Mouse (Mus musculus) layer of hippocampus, adult 6 months (tissue): ENCODE measurements around the gene Sec14l5. TPM values are rescaled to one million over a fixed set of nuclear protein-coding genes. Genes with fewer than 3 reads are reported as not detected.

Source experiments
- long read RNA-seq, 2 experiments: library from polyadenylated mRNA; unstranded; transcript quantifications; one replicate each; pipeline ENCODE4 v2.0.0; 2019 to 2020
- microRNA-seq: library from miRNA; unstranded; fragments of <30 nt; microRNA quantifications from one replicate; pipeline ENCODE4 v1.2.0, GENCODE M21; 2020
- polyA plus RNA-seq: library from polyadenylated mRNA; unstranded; fragments of <200 nt; fragmentation: Nextera tagmentation; gene quantifications from 2 replicates; pipeline ENCODE4 v1.2.3, GENCODE M21; 2021

The Sec14l5 gene
- 0.88 and 1.0 TPM in 2 replicates for polyA plus RNA-seq
- long read RNA-seq, experiment 1, partial matches to known transcripts, result 1 of 2 reads
- long read RNA-seq, experiment 1, other reads (novel, unspliced or antisense), result 1 of 2 reads
- long read RNA-seq, experiment 2, full-length matches to known transcripts, result 3 of 27 reads
- long read RNA-seq, experiment 2, partial matches to known transcripts, result 8 of 27 reads
- long read RNA-seq, experiment 2, other reads (novel, unspliced or antisense), result 16 of 27 reads

DNA sequence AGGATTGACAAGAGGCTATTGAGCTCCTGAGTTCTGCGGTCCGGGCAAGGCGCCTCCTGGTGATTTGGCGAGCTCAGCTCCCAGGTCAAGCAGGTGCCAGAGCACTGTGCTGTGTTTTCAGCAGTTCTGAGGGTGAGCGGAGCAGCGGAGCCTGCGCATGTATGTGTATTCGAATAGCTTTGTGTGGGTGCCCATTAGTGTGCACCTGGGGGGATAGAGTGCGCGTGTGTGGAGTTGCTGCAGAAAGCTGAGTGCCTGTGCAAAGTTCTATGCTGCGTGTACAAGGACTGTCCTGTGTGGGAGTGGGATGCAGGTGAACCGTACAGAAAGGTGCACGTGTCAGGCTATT lies at the start of gene Sec14l5:
Gene Sec14l5 (plus strand): TSS at position 73 of the 349 bp plus-strand sequence.

GRCm38 (mm10) chr16:5132401-5132801 lies 14.5 kb upstream of the Sec14l5 start, which contains the start of gene Ppl:
Gene Ppl, minus strand, starts transcription at chr16:5132421.

DNA sequence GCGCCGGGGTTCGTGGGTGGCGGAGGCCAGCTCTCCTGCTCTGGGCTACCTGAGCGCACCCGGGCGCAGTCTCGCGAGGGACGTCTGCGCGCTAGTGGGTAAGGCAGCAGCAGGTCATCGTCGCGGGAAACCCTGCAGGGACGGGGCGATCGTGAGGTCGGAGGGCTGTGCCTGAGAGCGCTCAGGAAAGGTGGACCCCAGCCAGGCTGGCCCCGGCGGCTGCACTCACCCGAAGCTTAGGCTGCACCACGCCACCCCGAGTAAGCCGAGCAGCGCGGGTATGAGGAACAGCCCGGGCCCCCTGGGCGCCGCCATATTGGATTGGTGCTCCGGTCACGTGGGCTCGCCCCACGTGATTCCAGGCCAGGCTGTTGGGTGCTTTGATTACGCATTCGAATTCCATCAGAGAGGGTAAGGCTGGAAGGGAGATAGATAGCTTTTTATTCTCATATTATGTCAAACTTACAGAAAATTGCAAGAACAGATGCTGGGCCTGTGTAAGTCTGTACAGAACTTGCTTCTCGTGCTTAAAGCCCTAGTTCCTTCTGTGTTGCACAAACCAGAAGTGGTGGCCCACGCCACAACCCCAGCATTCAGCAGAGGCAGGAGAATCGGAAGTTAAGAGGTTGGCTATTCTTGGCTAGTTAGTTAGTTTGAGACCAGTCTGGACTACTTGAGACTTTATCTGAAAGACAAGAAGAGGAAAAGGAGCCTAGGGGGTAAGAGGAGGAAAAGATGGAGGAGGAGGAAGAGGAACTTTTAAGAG lies 56.9 kb downstream of the Sec14l5 start, which contains the start of gene Nagpa:
Gene Nagpa (minus strand): TSS at position 345 of the 766 bp plus-strand sequence.

DNA sequence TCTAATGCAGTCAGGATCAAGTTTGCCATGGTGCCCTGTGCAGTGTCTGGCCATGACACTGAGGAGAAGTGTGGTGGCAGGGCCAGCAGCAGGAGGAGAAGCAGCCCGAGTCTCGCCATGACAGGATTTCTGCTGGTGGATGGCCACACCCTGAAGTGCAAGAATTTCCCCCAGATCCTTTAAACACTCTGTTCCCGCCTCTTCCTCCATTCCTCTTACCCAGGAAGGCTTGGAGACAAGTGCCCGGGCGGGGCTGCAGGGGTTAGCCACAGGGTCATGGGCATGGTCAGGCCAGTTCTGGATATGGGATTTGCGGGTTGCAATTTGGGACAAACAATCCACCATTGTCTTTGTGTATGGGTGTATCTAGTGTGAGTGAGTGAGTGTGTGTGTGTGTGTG lies 75.2 kb downstream of the Sec14l5 start, which contains the start of gene AU021092:
Gene AU021092 (minus strand): TSS at position 160 of the 400 bp plus-strand sequence.

DNA sequence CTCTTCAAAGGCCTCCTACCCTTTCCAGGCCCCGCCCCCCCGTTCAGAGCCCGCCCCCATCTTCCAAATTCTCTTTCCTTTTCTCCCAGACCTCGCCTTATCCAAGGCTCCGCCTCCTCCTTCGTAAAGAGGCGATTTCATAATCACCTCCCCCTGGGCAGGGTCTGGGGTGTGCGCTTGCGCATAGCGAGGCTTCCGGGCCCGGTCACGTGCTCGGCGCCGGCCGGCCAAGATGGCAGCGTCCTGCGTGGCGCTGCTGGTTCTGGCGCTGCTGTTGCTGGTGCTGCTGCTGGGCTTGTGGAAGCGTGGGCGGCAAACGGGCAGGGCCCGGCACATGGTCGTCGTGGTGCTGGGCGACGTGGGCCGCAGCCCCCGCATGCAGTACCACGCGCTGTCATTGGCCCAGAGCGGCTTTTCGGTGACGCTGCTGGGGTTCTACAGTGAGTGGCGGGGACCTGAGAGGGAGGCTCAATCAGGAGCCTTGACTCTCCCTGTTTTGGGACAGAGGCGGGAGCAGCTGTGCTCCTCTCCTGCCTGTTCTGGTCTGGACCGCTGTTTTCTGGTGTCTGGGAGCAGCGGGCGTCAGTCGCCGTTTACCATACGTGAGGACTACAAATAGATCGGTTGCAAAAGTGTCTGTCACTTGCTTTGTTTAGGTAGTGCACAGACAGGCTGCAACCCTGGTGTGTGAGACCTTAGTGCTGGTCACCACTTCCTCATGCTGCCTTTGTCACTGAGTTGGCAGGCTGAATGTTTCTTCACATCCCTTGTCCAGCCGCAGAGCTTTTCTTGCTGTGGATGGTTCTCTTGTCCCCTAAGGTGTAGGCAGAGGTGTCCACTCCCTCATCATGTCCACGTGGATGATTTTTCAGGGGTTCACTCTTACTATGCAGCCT lies 86.8 kb downstream of the Sec14l5 start, which contains the start of gene Alg1:
Gene Alg1 (plus strand): TSS at position 204 of the 896 bp plus-strand sequence.

Small RNAs within 50 kb of the gene (microRNA-seq; reads per million reads assigned to microRNA genes)
- gene Gm23689 (not detected), gene Gm26095 (not detected), gene Mir6364 (not detected)

Other genes with a start within 250 kb of the Sec14l5 start
- gene Nudt16l1, start 208.3 kb upstream of the Sec14l5 start, polyA plus RNA-seq, result 101 TPM in 2 replicates
- gene Anks3, start 182.9 kb upstream of the Sec14l5 start, polyA plus RNA-seq, result 13.5 and 15.8 TPM in 2 replicates
- not detected in 2 replicates for gene Sept12, start 149.3 kb upstream of the Sec14l5 start, polyA plus RNA-seq
- 1.5 and 14.4 TPM in 2 replicates for gene Smim22, start 139.8 kb upstream of the Sec14l5 start, polyA plus RNA-seq
- 289 and 309 TPM in 2 replicates for gene Rogdi, start 133.6 kb upstream of the Sec14l5 start, polyA plus RNA-seq
- gene Glyr1, start 97.2 kb upstream of the Sec14l5 start, polyA plus RNA-seq, result 55.7 and 68.7 TPM in 2 replicates
- gene Ubn1, start 97.1 kb upstream of the Sec14l5 start, polyA plus RNA-seq, result 4.0 and 4.1 TPM in 2 replicates
- 0.18 and 0.19 TPM in 2 replicates for gene Ppl, start 14.7 kb upstream of the Sec14l5 start, polyA plus RNA-seq
- gene Nagpa, start 56.9 kb downstream of the Sec14l5 start, polyA plus RNA-seq, result 13.4 and 15.5 TPM in 2 replicates
- 2.1 and 2.4 TPM in 2 replicates for gene AU021092, start 75.2 kb downstream of the Sec14l5 start, polyA plus RNA-seq
- 36.6 and 38.7 TPM in 2 replicates for gene Alg1, start 86.5 kb downstream of the Sec14l5 start, polyA plus RNA-seq
- gene Eef2kmt, start 108.9 kb downstream of the Sec14l5 start, polyA plus RNA-seq, result 13.6 and 14.9 TPM in 2 replicates